Mouse (Mus musculus): Measurements from ENCODE around the gene Bbs12. TPM values are rescaled to one million over a fixed set of nuclear protein-coding genes. Genes with fewer than 3 reads are reported as not detected.

The Bbs12 gene
- polyA plus RNA-seq, 1 experiment from 2014 or later, result 6.8 TPM

DNA sequence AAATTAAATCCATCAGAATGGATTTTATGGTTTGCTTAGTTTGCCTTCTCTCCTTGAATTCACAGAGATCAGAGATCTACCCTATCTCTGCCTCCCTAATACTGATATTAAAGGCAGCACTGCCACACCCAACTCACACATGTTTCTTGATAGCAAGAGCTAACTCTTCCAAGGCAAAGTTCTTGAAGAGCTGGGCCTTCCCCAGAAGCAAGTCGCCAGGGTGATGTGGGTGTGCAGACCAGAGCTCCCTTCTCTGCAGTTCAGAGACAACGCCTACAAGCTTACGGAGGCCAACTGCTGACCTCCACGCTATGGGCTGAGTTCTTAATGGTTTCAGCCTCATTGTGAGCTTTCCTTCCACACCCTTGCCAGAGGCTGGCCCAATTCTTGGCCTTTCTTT lies 29.1 kb upstream of the Bbs12 start:
- ATAC-seq (ENCODE audit: low FRiP score) (no peak), DNase-seq (ENCODE audit: low spot score, missing footprints) (no peak)
- H3K9ac ChIP-seq (ENCODE audit: low read length), result no peak overlapping the region
- H3K36me3 ChIP-seq (ENCODE audit: control insufficient read depth, insufficient read depth, low read length), result no peaks in the 10 kb centered on the region
- H3K4me2 ChIP-seq, result no peak overlapping the region
- no peaks in the 10 kb centered on the region for H3K4me1 ChIP-seq (ENCODE audit: control insufficient read depth, insufficient read depth, low read length)
- H3K27me3 ChIP-seq (ENCODE audit: control insufficient read depth, insufficient read depth, low read length), result no peaks in the 10 kb centered on the region
- no peak overlapping the region for H3K27ac ChIP-seq (ENCODE audit: low read depth, low read length)
- no peaks in the 10 kb centered on the region for H3K9me3 ChIP-seq (ENCODE audit: control insufficient read depth, low read length)
- H3K4me3 ChIP-seq (ENCODE audit: low read depth, low read length), result no peak overlapping the region
- WGBS, result 88% methylated on average over 4 of the region's 4 CpGs

DNA sequence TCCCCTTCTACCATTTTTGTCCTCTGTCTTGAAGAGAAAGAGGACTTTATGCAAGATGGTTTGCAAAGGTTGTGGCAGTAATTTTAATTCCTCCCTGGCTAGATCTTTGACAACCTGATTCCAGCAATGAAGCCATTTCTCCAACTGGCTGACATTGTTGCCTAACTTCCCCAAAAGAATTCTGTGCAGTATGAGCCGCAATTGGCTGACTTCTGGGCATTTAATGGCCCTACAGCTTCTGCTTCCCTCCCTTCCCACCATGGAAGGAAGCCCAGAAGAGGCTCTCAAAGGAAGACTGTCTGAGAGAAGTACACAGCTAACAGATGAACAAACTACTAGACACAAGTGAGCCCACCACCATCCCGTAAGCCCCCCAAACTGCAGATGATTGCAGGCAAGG lies 23.1 kb upstream of the Bbs12 start:
- WGBS, result 96% methylated on average over 2 of the region's 2 CpGs
- ATAC-seq (ENCODE audit: low FRiP score), result no peak
- Histone ChIP-seq H3K9ac (ENCODE audit: low read length) (no peak overlapping the region), H3K27ac (ENCODE audit: low read depth, low read length) (no peak overlapping the region), H3K36me3 (ENCODE audit: control insufficient read depth, insufficient read depth, low read length) (no peaks in the 10 kb centered on the region), H3K4me3 (ENCODE audit: low read depth, low read length) (no peak overlapping the region), H3K4me2 (no peak overlapping the region), H3K27me3 (ENCODE audit: control insufficient read depth, insufficient read depth, low read length) (no peaks in the 10 kb centered on the region), H3K4me1 (ENCODE audit: control insufficient read depth, insufficient read depth, low read length) (no peaks in the 10 kb centered on the region; the same call in 1 of the 2 replicates), H3K9me3 (ENCODE audit: control insufficient read depth, low read length) (no peaks in the 10 kb centered on the region)
- DNase-seq (ENCODE audit: low spot score, missing footprints), result no peak

DNA sequence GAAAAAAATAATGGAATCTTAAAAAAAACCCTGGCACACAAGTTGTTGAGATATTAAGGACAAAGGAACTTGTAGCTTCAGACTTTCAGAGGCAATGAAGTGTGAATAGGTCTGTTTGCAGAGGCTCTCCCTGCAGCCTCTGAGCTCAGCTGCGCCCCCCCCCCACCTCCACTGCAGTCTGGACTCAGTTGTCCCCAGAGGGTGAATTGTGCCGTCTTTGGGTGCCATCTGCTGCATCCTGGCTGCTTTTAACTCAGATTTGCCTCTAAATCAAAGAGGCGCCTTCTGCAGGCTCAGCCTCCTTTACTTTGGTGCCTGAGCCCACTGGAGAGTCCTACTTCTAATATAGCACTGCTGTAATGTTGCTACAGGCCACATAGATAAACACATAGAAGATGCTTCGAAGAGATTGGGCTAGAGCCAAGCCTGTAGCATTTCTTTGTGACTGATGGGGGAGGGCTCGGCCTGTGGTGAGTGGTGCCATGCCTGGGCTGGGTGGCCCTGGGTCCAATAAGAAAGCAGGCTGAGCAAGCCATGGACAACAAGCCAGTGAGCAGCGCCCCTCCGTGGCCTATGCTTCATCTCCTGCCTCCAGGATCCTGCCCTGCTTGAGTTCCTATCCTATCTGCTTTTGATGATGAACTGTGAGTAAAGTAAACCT lies 21.3 kb upstream of the Bbs12 start:
- DNase-seq (ENCODE audit: low spot score, missing footprints), result no peak
- no peaks in the 10 kb centered on the region for H3K36me3 ChIP-seq (ENCODE audit: control insufficient read depth, insufficient read depth, low read length)
- no peaks in the 10 kb centered on the region; the same call in 1 of the 2 replicates for H3K4me1 ChIP-seq (ENCODE audit: control insufficient read depth, insufficient read depth, low read length)
- no peak overlapping the region for H3K4me3 ChIP-seq (ENCODE audit: low read depth, low read length)
- H3K27me3 ChIP-seq (ENCODE audit: control insufficient read depth, insufficient read depth, low read length), result no peaks in the 10 kb centered on the region
- no peak overlapping the region; the same call in 1 of the 2 replicates for H3K27ac ChIP-seq (ENCODE audit: low read depth, low read length)
- no peak overlapping the region for H3K4me2 ChIP-seq
- no peak for ATAC-seq (ENCODE audit: low FRiP score)
- WGBS, result 70% methylated on average over 7 of the region's 7 CpGs
- no peak overlapping the region for H3K9ac ChIP-seq (ENCODE audit: low read length)
- no peaks in the 10 kb centered on the region for H3K9me3 ChIP-seq (ENCODE audit: control insufficient read depth, low read length)

DNA sequence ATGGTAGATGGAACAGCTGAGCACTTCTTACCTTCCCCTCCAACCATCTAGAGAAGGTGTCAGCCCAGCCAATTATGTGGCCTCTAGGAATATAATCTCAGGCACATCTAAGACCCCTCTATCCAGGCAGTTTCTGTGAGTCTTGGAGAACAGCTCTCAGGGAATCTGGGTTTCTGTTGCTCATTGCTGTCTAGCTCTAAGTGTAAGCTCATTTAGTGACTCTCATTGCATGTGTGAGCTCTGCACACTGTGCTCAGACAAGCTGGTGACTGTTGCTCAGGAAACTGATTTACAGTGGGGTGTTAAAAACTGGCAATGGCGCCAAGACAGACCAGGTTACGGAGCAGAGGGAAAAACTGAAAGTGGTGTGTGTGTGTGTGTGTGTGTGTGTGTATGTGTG lies 20.4 kb upstream of the Bbs12 start:
- Histone ChIP-seq H3K4me2 (no peak overlapping the region), H3K27ac (ENCODE audit: low read depth, low read length) (no peak overlapping the region), H3K27me3 (ENCODE audit: control insufficient read depth, insufficient read depth, low read length) (no peaks in the 10 kb centered on the region), H3K9me3 (ENCODE audit: control insufficient read depth, low read length) (no peaks in the 10 kb centered on the region), H3K9ac (ENCODE audit: low read length) (no peak overlapping the region), H3K4me1 (ENCODE audit: control insufficient read depth, insufficient read depth, low read length) (no peaks in the 10 kb centered on the region; the same call in 1 of the 2 replicates), H3K36me3 (ENCODE audit: control insufficient read depth, insufficient read depth, low read length) (no peaks in the 10 kb centered on the region), H3K4me3 (ENCODE audit: low read depth, low read length) (no peak overlapping the region)
- ATAC-seq (ENCODE audit: low FRiP score), result no peak
- DNase-seq (ENCODE audit: low spot score, missing footprints), result no peak
- WGBS, result 100% methylated on average over 2 of the region's 2 CpGs

DNA sequence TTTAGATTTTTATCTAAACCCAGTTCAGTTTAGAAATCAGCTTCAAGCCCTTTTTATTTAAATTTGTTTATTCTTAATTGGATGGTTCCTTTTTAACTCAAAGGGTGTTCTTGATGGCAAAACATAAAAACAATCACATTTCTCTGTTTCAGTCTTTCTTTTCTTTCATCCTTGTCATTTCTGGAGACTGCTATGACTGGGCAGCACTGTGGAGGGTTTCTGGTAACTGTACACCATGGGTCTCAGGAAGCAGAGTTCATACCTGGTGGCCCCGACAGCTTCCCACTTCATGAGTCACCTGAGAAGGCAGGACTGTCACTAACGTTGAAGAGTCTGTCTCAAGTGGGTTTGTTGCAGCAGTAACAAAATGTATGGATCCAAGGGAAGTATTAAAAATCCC lies 19.7 kb upstream of the Bbs12 start:
- Histone ChIP-seq H3K4me3 (ENCODE audit: low read depth, low read length) (no peak overlapping the region), H3K4me1 (ENCODE audit: control insufficient read depth, insufficient read depth, low read length) (no peaks in the 10 kb centered on the region; the same call in 1 of the 2 replicates), H3K9ac (ENCODE audit: low read length) (no peak overlapping the region), H3K27ac (ENCODE audit: low read depth, low read length) (no peak overlapping the region), H3K36me3 (ENCODE audit: control insufficient read depth, insufficient read depth, low read length) (no peaks in the 10 kb centered on the region), H3K9me3 (ENCODE audit: control insufficient read depth, low read length) (no peaks in the 10 kb centered on the region), H3K4me2 (no peak overlapping the region), H3K27me3 (ENCODE audit: control insufficient read depth, insufficient read depth, low read length) (no peaks in the 10 kb centered on the region)
- DNase-seq (ENCODE audit: low spot score, missing footprints) (no peak), ATAC-seq (ENCODE audit: low FRiP score) (no peak)
- WGBS, result 70% methylated on average over 2 of the region's 2 CpGs

DNA sequence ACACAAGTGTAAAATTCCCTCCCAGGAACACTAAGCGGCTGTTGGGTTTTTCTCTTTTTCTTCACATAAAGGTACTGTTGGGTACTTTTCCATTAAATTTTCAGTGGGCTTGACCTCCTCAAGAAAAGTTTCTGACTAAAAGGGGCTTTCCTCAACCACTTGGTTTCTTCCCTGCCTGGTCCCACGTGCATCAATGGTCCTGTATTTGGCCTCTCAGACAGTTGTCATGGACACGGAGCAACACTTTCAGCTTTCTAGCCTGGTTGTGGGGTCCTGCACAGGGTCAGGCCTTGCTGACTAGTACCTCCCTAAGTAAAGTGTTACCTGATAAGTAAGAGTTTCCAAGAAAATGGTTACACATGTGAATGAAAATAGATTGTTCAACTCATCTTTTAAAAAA lies 12.9 kb upstream of the Bbs12 start:
- no peaks in the 10 kb centered on the region for H3K27me3 ChIP-seq (ENCODE audit: control insufficient read depth, insufficient read depth, low read length)
- H3K9ac ChIP-seq (ENCODE audit: low read length), result no peak overlapping the region
- H3K4me3 ChIP-seq (ENCODE audit: low read depth, low read length), result no peak overlapping the region
- no peak for ATAC-seq (ENCODE audit: low FRiP score)
- DNase-seq (ENCODE audit: low spot score, missing footprints), result no peak
- H3K27ac ChIP-seq (ENCODE audit: low read depth, low read length), result no peak overlapping the region
- no peaks in the 10 kb centered on the region for H3K4me1 ChIP-seq (ENCODE audit: control insufficient read depth, insufficient read depth, low read length)
- no peaks in the 10 kb centered on the region for H3K9me3 ChIP-seq (ENCODE audit: control insufficient read depth, low read length)
- no peak overlapping the region for H3K4me2 ChIP-seq
- WGBS, result 67% methylated on average over 3 of the region's 3 CpGs
- no peaks in the 10 kb centered on the region for H3K36me3 ChIP-seq (ENCODE audit: control insufficient read depth, insufficient read depth, low read length)

DNA sequence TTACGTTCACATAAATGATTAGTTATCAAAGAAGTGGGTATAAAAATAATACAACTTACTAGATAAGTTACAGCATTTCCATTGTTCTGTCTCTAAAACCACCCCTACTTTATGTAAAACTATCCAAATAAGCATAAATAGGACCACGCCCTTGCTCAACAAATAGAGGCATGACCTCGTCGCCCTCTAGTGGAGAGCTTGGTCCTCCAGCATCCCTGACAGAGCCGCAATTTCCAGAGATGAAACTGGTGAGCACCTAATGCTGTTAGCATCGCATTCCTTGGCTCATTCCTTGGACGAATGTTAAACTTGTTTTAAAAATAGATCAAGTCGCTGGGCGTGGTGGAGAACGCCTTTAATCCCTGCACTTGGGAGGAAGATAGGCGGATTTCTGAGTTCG lies 9.7 kb upstream of the Bbs12 start:
- no peak for ATAC-seq (ENCODE audit: low FRiP score)
- DNase-seq (ENCODE audit: low spot score, missing footprints), result peak; percentile 86
- Histone ChIP-seq H3K4me3 (ENCODE audit: low read depth, low read length) (no peak overlapping the region), H3K9me3 (ENCODE audit: control insufficient read depth, low read length) (no peaks in the 10 kb centered on the region), H3K4me1 (ENCODE audit: control insufficient read depth, insufficient read depth, low read length) (no peaks in the 10 kb centered on the region), H3K27ac (ENCODE audit: low read depth, low read length) (no peak overlapping the region), H3K9ac (ENCODE audit: low read length) (no peak overlapping the region), H3K4me2 (no peak overlapping the region), H3K27me3 (ENCODE audit: control insufficient read depth, insufficient read depth, low read length) (no peaks in the 10 kb centered on the region), H3K36me3 (ENCODE audit: control insufficient read depth, insufficient read depth, low read length) (no peaks in the 10 kb centered on the region)
- WGBS, result 39% methylated on average over 12 of the region's 12 CpGs

DNA sequence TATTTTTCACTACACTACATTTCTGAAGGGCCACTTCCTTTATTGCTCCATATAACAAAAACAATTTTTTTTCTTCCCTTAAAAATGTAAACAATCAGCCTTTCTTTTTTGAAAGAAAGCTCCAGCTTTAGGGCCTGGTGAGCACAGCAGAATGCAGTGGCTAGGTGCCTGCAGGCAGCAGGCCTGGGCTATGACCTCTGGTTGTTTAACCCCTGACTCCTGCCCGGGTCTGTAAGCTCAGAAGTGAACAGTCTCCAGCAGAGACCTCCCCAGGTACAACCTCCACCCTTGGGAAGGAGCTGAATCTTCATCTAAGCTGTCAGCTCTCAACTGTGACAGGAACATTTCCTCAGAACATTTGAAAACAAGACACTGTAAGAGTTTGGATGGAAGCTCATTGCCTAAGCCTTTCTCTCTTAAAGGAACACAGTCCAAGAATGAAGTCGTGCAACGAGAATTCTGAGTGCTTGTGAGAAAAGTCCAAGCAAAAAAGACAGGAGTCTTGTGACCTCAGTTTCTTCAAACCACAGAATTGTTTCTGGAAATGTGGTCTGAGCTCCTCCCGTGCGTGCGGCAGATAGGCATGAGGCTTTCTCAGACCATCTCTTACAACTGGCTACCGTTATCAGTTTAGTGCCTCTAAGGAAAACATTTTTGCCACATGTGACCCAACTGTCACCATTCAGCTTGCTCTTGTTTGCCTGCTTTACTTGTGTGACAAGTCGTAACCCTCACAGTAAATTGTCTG lies 8.8 kb upstream of the Bbs12 start:
- no peak overlapping the region for H3K9ac ChIP-seq (ENCODE audit: low read length)
- H3K9me3 ChIP-seq (ENCODE audit: control insufficient read depth, low read length), result no peaks in the 10 kb centered on the region
- no peak overlapping the region for H3K4me3 ChIP-seq (ENCODE audit: low read depth, low read length)
- H3K36me3 ChIP-seq (ENCODE audit: control insufficient read depth, insufficient read depth, low read length), result no peaks in the 10 kb centered on the region
- no peak for DNase-seq (ENCODE audit: low spot score, missing footprints)
- no peak overlapping the region for H3K27ac ChIP-seq (ENCODE audit: low read depth, low read length)
- no peaks in the 10 kb centered on the region for H3K4me1 ChIP-seq (ENCODE audit: control insufficient read depth, insufficient read depth, low read length)
- WGBS, result 77% methylated on average over 8 of the region's 8 CpGs
- no peaks in the 10 kb centered on the region for H3K27me3 ChIP-seq (ENCODE audit: control insufficient read depth, insufficient read depth, low read length)
- ATAC-seq (ENCODE audit: low FRiP score), result no peak
- H3K4me2 ChIP-seq, result no peak overlapping the region

DNA sequence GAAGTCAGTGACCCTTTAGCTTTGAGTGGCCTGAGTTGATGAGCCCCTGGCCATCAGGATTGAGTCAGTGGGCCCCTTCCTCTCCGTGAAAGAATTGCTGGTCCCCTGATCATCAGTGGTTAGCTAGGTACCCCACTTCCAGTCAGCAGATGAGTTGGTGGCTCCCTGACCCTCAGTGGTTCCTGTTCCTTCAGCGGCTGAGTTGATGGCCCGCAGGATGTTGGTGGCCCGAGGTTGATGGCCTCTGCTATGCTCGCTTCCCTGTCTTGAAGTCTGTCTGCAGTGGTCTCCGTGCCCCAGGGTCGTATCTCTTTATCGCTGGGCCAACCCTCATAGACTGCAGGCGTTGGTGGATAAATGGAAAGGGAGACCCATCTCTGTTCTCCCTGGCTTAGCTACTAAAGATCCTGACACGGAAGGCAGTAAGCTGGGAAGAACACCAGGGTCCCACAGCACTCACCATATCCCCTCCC lies 421 bp upstream of the Bbs12 start:
- H3K4me3 ChIP-seq (ENCODE audit: low read depth, low read length), result peak overlapping the region; percentile 85
- no peaks in the 10 kb centered on the region for H3K36me3 ChIP-seq (ENCODE audit: control insufficient read depth, insufficient read depth, low read length)
- no peaks in the 10 kb centered on the region for H3K27me3 ChIP-seq (ENCODE audit: control insufficient read depth, insufficient read depth, low read length)
- peaks cover 8% of the 10 kb centered on the region; the same call in 1 of the 2 replicates for H3K4me1 ChIP-seq (ENCODE audit: control insufficient read depth, insufficient read depth, low read length)
- peak overlapping the region; percentile 87 for H3K9ac ChIP-seq (ENCODE audit: low read length)
- no peaks in the 10 kb centered on the region for H3K9me3 ChIP-seq (ENCODE audit: control insufficient read depth, low read length)
- H3K4me2 ChIP-seq, result peak overlapping the region; percentile 55
- ATAC-seq (ENCODE audit: low FRiP score) (no peak; the same call in 1 of the 2 replicates), DNase-seq (ENCODE audit: low spot score, missing footprints) (no peak)
- no peak overlapping the region for H3K27ac ChIP-seq (ENCODE audit: low read depth, low read length)
- WGBS, result 7% methylated on average over 10 of the region's 10 CpGs

All from midbrain, embryonic 11.5 days (tissue).